Mouse (Mus musculus): ENCODE measurements at regions not wholly inside any gene's neighbourhood (a gene's known extent, or its start where the extent isn't known, plus 50 kb on each side); places are given as distances from the start of the nearest gene placed in this dataset.

- no peak for DNase-seq
Observed at GRCm38 (mm10) chr10:37210223-37210622, 71.5 kb upstream of the Marcks start.

GRCm38 (mm10) chr10:37206986-37207385, 68.3 kb upstream of the Marcks start:
- DNase-seq, result no peak

GRCm38 (mm10) chr10:37206546-37206945, 67.8 kb upstream of the Marcks start:
- no peak for DNase-seq

- DNase-seq, result no peak
Observed at GRCm38 (mm10) chr10:37203709-37204108, 65.0 kb upstream of the Marcks start.

- DNase-seq, result no peak
Observed at GRCm38 (mm10) chr10:37194798-37195453, 56.2 kb upstream of the Marcks start.

- DNase-seq, result peak; percentile 56 to 61
Observed at GRCm38 (mm10) chr10:37194131-37194797, 55.5 kb upstream of the Marcks start.

- no peak for DNase-seq
Observed at GRCm38 (mm10) chr10:37192661-37193060, 53.9 kb upstream of the Marcks start.

- no peak for DNase-seq
Observed at GRCm38 (mm10) chr10:37190092-37190491, 51.4 kb upstream of the Marcks start.

All from cerebellum, postnatal 14 days (tissue).